Mouse (Mus musculus): ENCODE results near the gene Dcdc2b.

DNA sequence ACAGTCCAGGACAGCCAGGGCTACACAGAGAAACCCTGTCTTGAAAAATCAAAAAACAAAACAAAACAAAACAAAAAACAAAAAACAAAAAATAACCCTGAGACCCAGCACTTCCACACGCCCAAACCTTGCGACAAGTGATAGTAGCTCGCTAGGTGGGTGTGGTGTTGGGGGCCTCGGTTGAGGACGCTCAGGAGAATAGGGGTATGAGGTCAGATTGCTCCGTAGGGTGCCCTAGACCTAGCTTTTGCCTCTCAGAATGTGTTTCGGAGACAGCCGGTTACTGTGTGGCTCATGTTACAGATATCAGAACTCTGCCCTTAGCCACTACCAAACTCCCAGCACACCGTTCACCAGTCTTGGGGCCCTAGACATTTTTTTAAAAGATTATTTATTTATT is 28.3 kb downstream of the Dcdc2b start:
- TF ChIP-seq EP300 (IDR thresholded peaks at IDR 0.05; ENCODE audit: insufficient read depth, low read depth, low read length) (no peak), POLR2A (IDR thresholded peaks at IDR 0.05; ENCODE audit: insufficient read depth, low read depth, low read length) (no peak)

All from heart, adult 2 months (tissue).